Mouse (Mus musculus): ENCODE measurements at regions not wholly inside any gene's neighbourhood (a gene's known extent, or its start where the extent isn't known, plus 50 kb on each side); places are given as distances from the start of the nearest gene placed in this dataset.

DNA sequence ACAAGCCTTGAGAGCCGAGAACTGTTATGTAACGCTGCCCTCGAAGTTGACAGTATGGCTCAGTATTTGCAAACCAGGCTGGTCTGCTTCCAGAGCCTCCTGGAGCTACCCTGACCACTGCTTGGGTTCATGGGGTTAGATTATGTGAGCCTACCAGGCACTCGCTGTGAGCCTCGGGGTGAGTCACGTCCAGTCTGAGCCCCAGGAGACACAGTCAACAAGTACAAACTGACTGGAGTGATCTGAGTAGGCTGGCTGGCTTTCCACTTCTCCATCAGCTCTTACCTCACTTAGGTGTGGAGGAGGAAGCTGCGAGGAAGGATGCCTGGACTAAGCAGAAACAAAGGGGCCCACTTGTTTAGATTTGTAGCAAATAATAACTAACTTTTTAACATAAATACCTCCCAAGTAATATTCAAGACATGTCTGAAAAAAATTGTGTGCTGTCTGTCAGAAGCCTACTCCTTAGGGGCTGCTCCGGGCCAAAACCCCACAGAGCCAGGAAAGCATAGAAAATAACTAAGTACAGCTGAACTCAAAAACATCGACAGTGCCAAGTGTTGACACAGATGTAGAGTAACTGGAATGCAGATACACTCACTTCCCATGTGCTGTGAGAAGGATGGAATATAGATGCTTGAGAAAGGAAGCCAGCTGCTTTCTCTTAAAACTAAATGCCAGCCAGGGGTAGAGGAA, 77.6 kb downstream of the Zfp36l2 start:
- H3K4me3 ChIP-seq (ENCODE audit: insufficient read depth, low read length) = no peak overlapping the region
- TF ChIP-seq CTCF (IDR thresholded peaks at IDR 0.05; ENCODE audit: borderline replicate concordance, insufficient read depth, low read length) = no peak
- TF ChIP-seq POLR2A (IDR thresholded peaks at IDR 0.05; ENCODE audit: low read depth, low read length) = no peak
- peak overlapping the region; percentile 80 for H3K27ac ChIP-seq (ENCODE audit: insufficient read depth, low read length)
- H3K4me1 ChIP-seq (ENCODE audit: control insufficient read depth, insufficient read depth, low read length) = peaks cover 9% of the 10 kb centered on the region; the same call in 1 of the 2 replicates

GRCm38 (mm10) chr17:84107946-84108686, 79.6 kb downstream of the Zfp36l2 start:
- no peak for TF ChIP-seq CTCF (IDR thresholded peaks at IDR 0.05; ENCODE audit: borderline replicate concordance, insufficient read depth, low read length)
- no peak for TF ChIP-seq POLR2A (IDR thresholded peaks at IDR 0.05; ENCODE audit: low read depth, low read length)
- H3K4me3 ChIP-seq (ENCODE audit: insufficient read depth, low read length) = no peak overlapping the region
- peaks cover 9% of the 10 kb centered on the region; the same call in 1 of the 2 replicates for H3K4me1 ChIP-seq (ENCODE audit: control insufficient read depth, insufficient read depth, low read length)
- no peak overlapping the region for H3K27ac ChIP-seq (ENCODE audit: insufficient read depth, low read length)

DNA sequence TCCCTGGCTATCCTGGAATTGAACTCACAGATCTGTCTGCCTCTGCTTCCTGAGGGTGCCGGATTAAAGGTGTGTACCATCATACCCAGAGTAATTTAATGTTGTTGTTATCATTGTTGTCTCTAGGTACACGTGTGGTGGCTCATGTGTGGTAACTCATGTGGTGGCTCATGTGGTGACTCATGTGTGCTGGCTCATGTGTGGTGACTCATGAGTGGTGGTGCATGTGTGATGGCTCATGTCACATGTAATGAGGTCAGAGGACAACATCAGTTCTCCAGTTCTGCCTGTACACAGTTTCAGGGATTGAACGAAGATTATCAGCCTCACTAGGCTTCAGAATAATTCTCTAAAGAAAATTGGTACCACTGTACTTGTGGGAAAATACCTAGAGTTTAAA, 80.2 kb downstream of the Zfp36l2 start:
- no peak overlapping the region for H3K27ac ChIP-seq (ENCODE audit: insufficient read depth, low read length)
- TF ChIP-seq CTCF (IDR thresholded peaks at IDR 0.05; ENCODE audit: borderline replicate concordance, insufficient read depth, low read length) (no peak), POLR2A (IDR thresholded peaks at IDR 0.05; ENCODE audit: low read depth, low read length) (no peak)
- peaks cover 9% of the 10 kb centered on the region; the same call in 1 of the 2 replicates for H3K4me1 ChIP-seq (ENCODE audit: control insufficient read depth, insufficient read depth, low read length)
- H3K4me3 ChIP-seq (ENCODE audit: insufficient read depth, low read length) = no peak overlapping the region

DNA sequence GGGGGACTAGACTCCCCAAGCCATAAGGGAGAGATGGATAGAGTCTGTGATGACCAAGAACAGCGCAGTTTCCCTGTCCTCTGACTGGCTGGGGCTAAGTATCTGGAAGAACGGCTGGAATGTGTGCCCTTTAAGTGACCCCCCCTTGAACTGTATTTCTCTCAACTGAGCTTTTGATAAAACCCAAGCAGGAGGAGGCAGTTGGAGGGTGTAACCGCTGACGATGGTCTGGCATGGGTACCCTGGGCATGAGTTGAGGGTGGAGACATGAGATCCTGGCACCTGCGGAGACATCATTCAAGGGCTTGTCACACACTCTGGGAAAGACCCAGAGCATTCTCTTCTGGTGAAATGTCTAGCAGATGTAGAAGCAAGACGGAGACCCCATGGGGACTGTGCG, 83.5 kb downstream of the Zfp36l2 start:
- no peak overlapping the region for H3K4me3 ChIP-seq (ENCODE audit: insufficient read depth, low read length)
- H3K27ac ChIP-seq (ENCODE audit: insufficient read depth, low read length) = no peak overlapping the region
- no peaks in the 10 kb centered on the region for H3K4me1 ChIP-seq (ENCODE audit: control insufficient read depth, insufficient read depth, low read length)
- TF ChIP-seq POLR2A (IDR thresholded peaks at IDR 0.05; ENCODE audit: low read depth, low read length) = no peak
- TF ChIP-seq CTCF (IDR thresholded peaks at IDR 0.05; ENCODE audit: borderline replicate concordance, insufficient read depth, low read length) = no peak

GRCm38 (mm10) chr17:84103344-84103743, 84.4 kb downstream of the Zfp36l2 start:
- no peaks in the 10 kb centered on the region for H3K4me1 ChIP-seq (ENCODE audit: control insufficient read depth, insufficient read depth, low read length)

DNA sequence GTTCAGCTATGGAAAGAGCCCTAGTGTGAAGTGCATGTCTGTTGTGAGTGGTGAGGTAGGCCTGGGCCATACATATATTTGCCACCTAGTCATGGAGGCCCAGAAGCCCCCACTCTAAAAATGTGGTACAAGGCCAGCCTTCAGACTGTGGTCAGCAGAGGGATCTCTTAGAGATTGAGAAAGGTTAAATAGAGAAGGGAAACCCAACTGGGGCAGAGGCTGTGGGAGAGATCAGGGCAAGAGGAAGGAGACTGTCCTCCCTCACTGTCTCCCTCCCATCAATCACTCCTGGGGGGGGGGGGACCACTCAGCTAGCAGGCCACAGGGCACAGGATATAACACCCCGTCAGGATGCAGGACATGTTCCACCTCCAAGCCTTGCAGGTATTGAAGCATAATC, 86.1 kb downstream of the Zfp36l2 start:
- Histone ChIP-seq H3K27ac (ENCODE audit: insufficient read depth, low read length) (no peak overlapping the region), H3K4me1 (ENCODE audit: control insufficient read depth, insufficient read depth, low read length) (no peaks in the 10 kb centered on the region), H3K4me3 (ENCODE audit: insufficient read depth, low read length) (no peak overlapping the region)
- TF ChIP-seq POLR2A (IDR thresholded peaks at IDR 0.05; ENCODE audit: low read depth, low read length) (no peak), CTCF (IDR thresholded peaks at IDR 0.05; ENCODE audit: borderline replicate concordance, insufficient read depth, low read length) (no peak)

More at GRCm38 (mm10) chr17:84103344-84103743, 84.4 kb downstream of the Zfp36l2 start:
- Histone ChIP-seq H3K4me3 (ENCODE audit: insufficient read depth, low read length) (no peak overlapping the region), H3K27ac (ENCODE audit: insufficient read depth, low read length) (no peak overlapping the region)
- TF ChIP-seq POLR2A (IDR thresholded peaks at IDR 0.05; ENCODE audit: low read depth, low read length) (no peak), CTCF (IDR thresholded peaks at IDR 0.05; ENCODE audit: borderline replicate concordance, insufficient read depth, low read length) (no peak)

DNA sequence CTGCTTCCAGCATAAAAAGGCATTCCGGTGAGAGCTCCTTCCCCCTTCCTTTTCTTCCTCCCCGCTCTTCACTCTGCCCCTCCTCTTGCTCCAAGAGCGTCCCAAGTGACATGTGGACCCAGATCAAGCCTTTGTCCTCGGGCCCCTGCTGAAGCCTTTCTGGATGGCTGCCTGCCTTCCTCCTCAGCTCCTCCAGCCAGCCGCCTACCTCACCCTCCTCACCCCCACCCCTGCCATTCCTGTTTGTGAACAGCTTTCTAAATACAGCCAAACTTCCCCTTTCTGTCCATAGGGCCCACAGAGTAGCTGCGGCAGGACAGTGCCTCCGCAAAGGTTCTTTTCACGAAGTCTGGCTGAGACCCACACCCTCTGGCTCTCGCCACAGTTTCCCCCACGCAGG, 87.2 kb downstream of the Zfp36l2 start:
- no peaks in the 10 kb centered on the region for H3K4me1 ChIP-seq (ENCODE audit: control insufficient read depth, insufficient read depth, low read length)
- no peak overlapping the region for H3K4me3 ChIP-seq (ENCODE audit: insufficient read depth, low read length)
- H3K27ac ChIP-seq (ENCODE audit: insufficient read depth, low read length) = no peak overlapping the region
- no peak for TF ChIP-seq CTCF (IDR thresholded peaks at IDR 0.05; ENCODE audit: borderline replicate concordance, insufficient read depth, low read length)
- no peak for TF ChIP-seq POLR2A (IDR thresholded peaks at IDR 0.05; ENCODE audit: low read depth, low read length)

- Histone ChIP-seq H3K4me1 (ENCODE audit: control insufficient read depth, insufficient read depth, low read length) (no peaks in the 10 kb centered on the region), H3K4me3 (ENCODE audit: insufficient read depth, low read length) (no peak overlapping the region), H3K27ac (ENCODE audit: insufficient read depth, low read length) (no peak overlapping the region)
- no peak for TF ChIP-seq CTCF (IDR thresholded peaks at IDR 0.05; ENCODE audit: borderline replicate concordance, insufficient read depth, low read length)
- TF ChIP-seq POLR2A (IDR thresholded peaks at IDR 0.05; ENCODE audit: low read depth, low read length) = no peak
Observed at GRCm38 (mm10) chr17:84099737-84100136, 88.0 kb downstream of the Zfp36l2 start.

DNA sequence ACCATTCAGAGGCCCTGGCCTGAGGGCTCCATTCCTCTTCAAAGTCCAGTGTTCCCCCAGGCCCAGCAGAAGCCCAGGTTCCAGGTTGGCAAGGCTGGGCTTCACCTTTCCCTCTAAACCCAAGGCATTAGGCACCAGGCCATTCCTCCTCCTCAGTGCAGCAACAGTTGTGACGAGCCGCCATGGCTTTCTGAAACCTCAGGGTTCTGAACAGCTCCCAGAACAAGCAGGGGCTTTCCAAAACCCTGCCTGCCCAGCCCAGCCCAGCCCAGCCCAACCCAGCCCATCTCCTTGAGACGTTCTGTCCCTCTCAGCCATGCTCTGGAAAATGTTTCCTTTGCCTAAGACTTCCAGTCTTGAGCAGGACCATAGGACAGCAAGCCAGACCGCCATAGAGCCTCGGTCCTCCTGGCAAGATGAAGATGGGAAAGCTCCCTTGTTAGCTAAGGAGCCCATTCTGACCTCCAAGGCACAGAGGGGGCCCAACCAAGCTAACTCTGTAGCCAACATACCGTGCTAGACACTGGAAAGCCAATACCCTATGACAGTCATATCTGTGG, 89.8 kb downstream of the Zfp36l2 start:
- Histone ChIP-seq H3K4me3 (ENCODE audit: insufficient read depth, low read length) (no peak overlapping the region), H3K4me1 (ENCODE audit: control insufficient read depth, insufficient read depth, low read length) (no peaks in the 10 kb centered on the region), H3K27ac (ENCODE audit: insufficient read depth, low read length) (no peak overlapping the region)
- TF ChIP-seq POLR2A (IDR thresholded peaks at IDR 0.05; ENCODE audit: low read depth, low read length) (no peak), CTCF (IDR thresholded peaks at IDR 0.05; ENCODE audit: borderline replicate concordance, insufficient read depth, low read length) (no peak)

DNA sequence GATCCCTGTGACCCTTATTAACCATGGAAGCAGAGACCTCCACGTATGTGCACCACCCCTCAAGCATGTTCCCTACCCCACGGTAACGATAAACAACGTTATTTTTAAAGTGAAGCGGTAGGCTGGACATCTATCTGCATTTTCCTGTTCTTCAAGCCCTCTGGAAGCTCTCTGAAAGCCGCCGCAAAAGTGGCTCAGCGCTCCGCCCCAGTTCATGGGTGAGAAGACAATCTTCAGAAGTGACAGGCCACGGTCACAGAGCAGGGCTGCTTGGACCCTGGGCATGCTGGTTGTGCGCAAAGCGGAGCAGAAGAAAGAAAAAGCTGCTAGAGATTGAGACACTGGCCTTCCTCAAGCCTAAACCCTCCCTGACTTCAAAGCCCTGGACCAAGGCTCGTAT, 90.5 kb downstream of the Zfp36l2 start:
- TF ChIP-seq CTCF (IDR thresholded peaks at IDR 0.05; ENCODE audit: borderline replicate concordance, insufficient read depth, low read length) (no peak), POLR2A (IDR thresholded peaks at IDR 0.05; ENCODE audit: low read depth, low read length) (no peak)
- Histone ChIP-seq H3K4me1 (ENCODE audit: control insufficient read depth, insufficient read depth, low read length) (no peaks in the 10 kb centered on the region), H3K27ac (ENCODE audit: insufficient read depth, low read length) (no peak overlapping the region), H3K4me3 (ENCODE audit: insufficient read depth, low read length) (no peak overlapping the region)

All from embryonic fibroblast, embryonic 13.5 days (primary cell).